Mouse (Mus musculus): ENCODE data around the gene Abcd3.

DNA sequence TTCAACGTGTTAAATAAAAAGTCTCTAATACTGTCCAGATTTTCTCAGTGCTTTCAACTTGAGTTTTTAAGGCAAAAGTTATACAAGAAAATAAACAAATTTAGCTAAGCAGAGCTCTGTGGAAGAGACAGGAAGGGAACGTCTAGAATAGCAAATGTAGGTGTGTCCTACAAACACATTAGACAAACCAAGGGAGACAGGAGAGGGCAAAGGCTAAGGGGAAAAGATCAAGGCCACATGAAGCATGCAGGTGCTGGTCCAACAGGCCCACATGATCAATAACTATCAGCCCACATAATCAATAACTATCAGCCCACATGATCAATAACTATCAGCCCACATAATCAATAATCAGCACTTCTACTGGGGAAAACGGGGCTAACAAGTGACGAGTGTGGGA lies 22.9 kb downstream of the Abcd3 start:
- TF ChIP-seq POLR2A (IDR thresholded peaks at IDR 0.05; ENCODE audit: control insufficient read depth in 1 of 2, insufficient read depth in 1 of 2, low read depth in 1 of 2, low read length in 2 of 2, poor library complexity in 1 of 2) (no peak), USF1 (IDR thresholded peaks at IDR 0.05; ENCODE audit: low read depth, low read length) (no peak), CTCF (IDR thresholded peaks at IDR 0.05 in 2 of 3, conservative IDR thresholded peaks at IDR 0.05 in 1 of 3; ENCODE audit: control insufficient read depth in 1 of 3, insufficient read depth in 1 of 3, low read depth in 2 of 3, low read length in 3 of 3, poor library complexity in 1 of 3, severe bottlenecking in 1 of 3) (no peak), EP300 (IDR thresholded peaks at IDR 0.05; ENCODE audit: low read depth in 1 of 2, low read length in 2 of 2) (no peak), TAL1 (IDR thresholded peaks at IDR 0.05; ENCODE audit: low read length) (no peak), ZC3H11A (IDR thresholded peaks at IDR 0.05; ENCODE audit: low read depth, low read length) (no peak), GATA1 (IDR thresholded peaks at IDR 0.05; ENCODE audit: low read depth, low read length) (no peak), NRF1 (IDR thresholded peaks at IDR 0.05; ENCODE audit: insufficient read depth, low read depth, low read length, poor library complexity, severe bottlenecking) (no peak), TCF12 (IDR thresholded peaks at IDR 0.05; ENCODE audit: low read depth, low read length) (no peak)

Data from MEL (cell line).